Mouse (Mus musculus): ENCODE measurements around the gene Tax1bp1.
A peak's percentile ranks its signal among the peaks of the same experiment; 100 is the strongest.

Gene Tax1bp1

GRCm38 (mm10) chr6:52796691-52797090 is 83.2 kb downstream of the Tax1bp1 start:
- no peak for DNase-seq (ENCODE audit: low spot score)

- no peak for DNase-seq (ENCODE audit: low spot score)
Observed at GRCm38 (mm10) chr6:52797252-52797800, 83.8 kb downstream of the Tax1bp1 start.

- peak; percentile 28 for DNase-seq (ENCODE audit: low spot score)
Observed at GRCm38 (mm10) chr6:52802181-52802580, 88.7 kb downstream of the Tax1bp1 start.

- DNase-seq (ENCODE audit: low spot score): no peak
Observed at GRCm38 (mm10) chr6:52805237-52805856, 91.8 kb downstream of the Tax1bp1 start.

Measured in yolk sac, embryonic 10.5 days (tissue).